In the genomic region with DNA sequence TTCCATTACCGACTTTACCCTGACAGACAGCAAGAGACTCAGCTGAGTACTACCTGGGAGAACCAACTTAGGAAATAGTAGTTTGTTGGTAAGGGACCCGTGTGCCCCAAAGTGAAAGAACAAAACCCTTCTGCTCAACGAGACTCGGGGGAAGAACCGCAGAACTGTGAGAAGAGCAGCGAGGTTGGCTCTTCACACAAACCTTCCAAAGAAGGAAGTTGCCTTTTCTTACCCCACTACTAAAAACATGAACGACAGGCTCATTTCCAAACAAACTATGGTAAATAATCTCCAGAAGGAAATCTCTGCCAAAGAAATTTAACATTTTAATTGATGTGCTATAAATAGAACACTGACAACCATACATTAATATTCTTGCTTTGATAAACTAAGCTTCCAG, we compare ENCODE assay signal across 8 mouse cellular contexts. TPM values are rescaled to one million over a fixed set of nuclear protein-coding genes. Genes with fewer than 3 reads are reported as not detected.
A peak's percentile ranks its signal among the peaks of the same experiment; 100 is the strongest.
DNase-seq lines count a peak whose midpoint lies in the region; ATAC-seq and TF ChIP-seq lines count a peak whose summit lies in the region.

No protein-coding gene starts in this region.

- no peak for DNase-seq in lung, embryonic 14.5 days
- no peak for DNase-seq in lung, postnatal 25 days (ENCODE audit: low spot score)
- no peak for DNase-seq in forebrain, embryonic 10.5 days (ENCODE audit: extremely low spot score, low spot score)
- DNase-seq in limb, embryonic 10.5 days (ENCODE audit: low spot score), result no peak
- DNase-seq in adrenal gland, postnatal 4 days (ENCODE audit: low spot score in 2 of 2), result no peak
- no peak for DNase-seq in thymus, adult 18-20 months

- peak overlapping the region; percentile 93; the same call in 1 of the 2 replicates for H3K4me3 ChIP-seq in lung, embryonic 14.5 days (ENCODE audit: low read depth, low read length)
- peak overlapping the region; percentile 74 for H3K4me3 ChIP-seq in forebrain, embryonic 10.5 days
- H3K4me3 ChIP-seq in limb, embryonic 10.5 days, result peak overlapping the region; percentile 100
- peak overlapping the region; percentile 97 for H3K4me3 ChIP-seq in neural tube, embryonic 13.5 days

- no peak for ATAC-seq in lung, embryonic 14.5 days (ENCODE audit: insufficient read depth)
- ATAC-seq in neural tube, embryonic 13.5 days (ENCODE audit: low read depth), result no peak
- no peak for ATAC-seq in monocyte, adult 5-6 weeks (replicated peaks; ENCODE audit: insufficient number of reproducible peaks, low FRiP score, low TSS enrichment, poor library complexity, severe bottlenecking)

- H3K27ac ChIP-seq in lung, embryonic 14.5 days (ENCODE audit: low read depth), result no peak overlapping the region
- no peak overlapping the region for H3K27ac ChIP-seq in forebrain, embryonic 10.5 days
- no peak overlapping the region for H3K27ac ChIP-seq in limb, embryonic 10.5 days
- H3K27ac ChIP-seq in neural tube, embryonic 13.5 days (replicated peaks), result no peak overlapping the region

- H3K4me1 ChIP-seq in lung, embryonic 14.5 days (ENCODE audit: insufficient read depth), result peaks cover 7% of the 10 kb centered on the region; the same call in 1 of the 2 replicates
- peaks cover 24% of the 10 kb centered on the region for H3K4me1 ChIP-seq in forebrain, embryonic 10.5 days
- peaks cover 18% of the 10 kb centered on the region for H3K4me1 ChIP-seq in limb, embryonic 10.5 days
- H3K4me1 ChIP-seq in neural tube, embryonic 13.5 days (replicated peaks), result peaks cover 22% of the 10 kb centered on the region

- H3K4me2 ChIP-seq in lung, embryonic 14.5 days, result peak overlapping the region; percentile 94
- peak overlapping the region; percentile 100 for H3K4me2 ChIP-seq in neural tube, embryonic 13.5 days

- TF ChIP-seq CTCF in lung, embryonic 14.5 days (IDR thresholded peaks at IDR 0.05; ENCODE audit: low read depth), result no peak

- H3K9ac ChIP-seq in lung, embryonic 14.5 days, result no peak overlapping the region
- no peak overlapping the region for H3K9ac ChIP-seq in neural tube, embryonic 13.5 days

- H3K27me3 ChIP-seq in lung, embryonic 14.5 days (ENCODE audit: insufficient read depth, low read length), result no peaks in the 10 kb centered on the region
- H3K27me3 ChIP-seq in forebrain, embryonic 10.5 days (ENCODE audit: poor library complexity, severe bottlenecking), result no peaks in the 10 kb centered on the region
- no peaks in the 10 kb centered on the region for H3K27me3 ChIP-seq in limb, embryonic 10.5 days (ENCODE audit: low read depth, poor library complexity, severe bottlenecking)
- H3K27me3 ChIP-seq in neural tube, embryonic 13.5 days, result peaks cover 7% of the 10 kb centered on the region

- no peaks in the 10 kb centered on the region for H3K36me3 ChIP-seq in lung, embryonic 14.5 days (ENCODE audit: insufficient read depth)
- H3K36me3 ChIP-seq in forebrain, embryonic 10.5 days (replicated peaks), result peaks cover 5% of the 10 kb centered on the region; the same call in 1 of the 2 replicates
- no peaks in the 10 kb centered on the region for H3K36me3 ChIP-seq in limb, embryonic 10.5 days
- no peaks in the 10 kb centered on the region for H3K36me3 ChIP-seq in neural tube, embryonic 13.5 days

- whole genome bisulfite sequencing in lung, embryonic 14.5 days, result 76% methylated on average over 7 of the region's 7 CpGs
- 89% methylated on average over 7 of the region's 7 CpGs for WGBS in forebrain, embryonic 10.5 days
- 88% methylated on average over 7 of the region's 7 CpGs for WGBS in limb, embryonic 10.5 days
- WGBS in neural tube, embryonic 13.5 days, result 84% methylated on average over 7 of the region's 7 CpGs

- no peaks in the 10 kb centered on the region for H3K9me3 ChIP-seq in lung, embryonic 14.5 days (ENCODE audit: low read depth, low read length)
- no peaks in the 10 kb centered on the region for H3K9me3 ChIP-seq in forebrain, embryonic 10.5 days
- H3K9me3 ChIP-seq in limb, embryonic 10.5 days (replicated peaks), result no peaks in the 10 kb centered on the region
- H3K9me3 ChIP-seq in neural tube, embryonic 13.5 days, result no peaks in the 10 kb centered on the region

RNA-seq across cellular contexts. Expression of a gene that starts 1.4 kb away (rescaled TPM):
- polyA plus RNA-seq in lung, embryonic 14.5 days (2014; fragmentation: Nextera tagmentation; extraction: Ambion mirVana), result 23.2 and 23.9 TPM in 2 replicates
- 19.7 and 20.6 TPM in 2 replicates for polyA plus RNA-seq in forebrain, embryonic 10.5 days (2016; fragmentation: Nextera tagmentation; extraction: Ambion mirVana)
- 23.7 and 25.5 TPM in 2 replicates for polyA plus RNA-seq in limb, embryonic 10.5 days (2016; fragmentation: Nextera tagmentation; extraction: Ambion mirVana)
- 26.8 and 29.8 TPM in 2 replicates for polyA plus RNA-seq in neural tube, embryonic 13.5 days (2015; fragmentation: Nextera tagmentation; extraction: Ambion mirVana)
- total RNA-seq in monocyte, adult 5-6 weeks (2017), result 17.5 to 38.1 TPM (median 29.6 TPM) in 3 replicates
- total RNA-seq in adrenal gland, postnatal 4 days (2021), result 10 to 100 TPM; 25.7 to 27.5 TPM

RNA-seq across cellular contexts. Expression of a gene that starts 49.5 kb away (rescaled TPM):
- polyA plus RNA-seq in lung, embryonic 14.5 days (2014; fragmentation: Nextera tagmentation; extraction: Ambion mirVana), result 568 and 573 TPM in 2 replicates
- 435 and 463 TPM in 2 replicates for polyA plus RNA-seq in forebrain, embryonic 10.5 days (2016; fragmentation: Nextera tagmentation; extraction: Ambion mirVana)
- polyA plus RNA-seq in limb, embryonic 10.5 days (2016; fragmentation: Nextera tagmentation; extraction: Ambion mirVana), result 517 and 533 TPM in 2 replicates
- polyA plus RNA-seq in neural tube, embryonic 13.5 days (2015; fragmentation: Nextera tagmentation; extraction: Ambion mirVana), result 323 and 340 TPM in 2 replicates
- total RNA-seq in monocyte, adult 5-6 weeks (2017), result 214 to 260 TPM (median 240 TPM) in 3 replicates
- 100 to 1,000 TPM; 495 to 515 TPM for total RNA-seq in adrenal gland, postnatal 4 days (2021)

RNA-seq across cellular contexts. Expression of a gene that starts 51.2 kb away (rescaled TPM):
- polyA plus RNA-seq in lung, embryonic 14.5 days (2014; fragmentation: Nextera tagmentation; extraction: Ambion mirVana), result 23.7 and 25.5 TPM in 2 replicates
- polyA plus RNA-seq in forebrain, embryonic 10.5 days (2016; fragmentation: Nextera tagmentation; extraction: Ambion mirVana), result 27.6 and 31.3 TPM in 2 replicates
- 22.5 and 25.1 TPM in 2 replicates for polyA plus RNA-seq in limb, embryonic 10.5 days (2016; fragmentation: Nextera tagmentation; extraction: Ambion mirVana)
- 26.6 and 26.9 TPM in 2 replicates for polyA plus RNA-seq in neural tube, embryonic 13.5 days (2015; fragmentation: Nextera tagmentation; extraction: Ambion mirVana)
- 47.6 to 61.5 TPM (median 57.5 TPM) in 3 replicates for total RNA-seq in monocyte, adult 5-6 weeks (2017)
- total RNA-seq in adrenal gland, postnatal 4 days (2021), result 10 to 100 TPM; 55.2 to 62.3 TPM
